Mouse (Mus musculus): ENCODE results near the gene Med9. TPM values are rescaled to one million over a fixed set of nuclear protein-coding genes. Genes with fewer than 3 reads are reported as not detected.

Med9 gene
- polyA plus RNA-seq, 1 experiment: 20.4 TPM

- Histone ChIP-seq H3K4me1 (ENCODE audit: control insufficient read depth, insufficient read depth, low read length) (no peaks in the 10 kb centered on the region), H3K27ac (ENCODE audit: insufficient read depth, low read depth, low read length) (peak overlapping the region; percentile 61), H3K4me3 (ENCODE audit: insufficient read depth, low read depth, low read length) (no peak overlapping the region), H3K27me3 (replicated peaks; ENCODE audit: control insufficient read depth, insufficient read depth, low read length) (no peaks in the 10 kb centered on the region), H3K36me3 (ENCODE audit: control insufficient read depth, insufficient read depth, low read length) (no peaks in the 10 kb centered on the region)
- no peak for TF ChIP-seq POLR2A (IDR thresholded peaks at IDR 0.05; ENCODE audit: low read depth, low read length)
- 83% methylated on average over 9 of the region's 9 CpGs for WGBS
- DNase-seq: peak; percentile 25
Measured at GRCm38 (mm10) chr11:59961338-59961875, 13.4 kb downstream of the Med9 start.

- H3K27ac ChIP-seq (ENCODE audit: insufficient read depth, low read depth, low read length): no peak overlapping the region
- H3K4me1 ChIP-seq (ENCODE audit: control insufficient read depth, insufficient read depth, low read length): no peaks in the 10 kb centered on the region
- H3K27me3 ChIP-seq (replicated peaks; ENCODE audit: control insufficient read depth, insufficient read depth, low read length): no peaks in the 10 kb centered on the region
- no peak for DNase-seq
- TF ChIP-seq CTCF (conservative IDR thresholded peaks at IDR 0.05; ENCODE audit: insufficient read depth, insufficient read length, low read depth, low read length) (no peak), POLR2A (IDR thresholded peaks at IDR 0.05; ENCODE audit: low read depth, low read length) (no peak)
- H3K4me3 ChIP-seq (ENCODE audit: insufficient read depth, low read depth, low read length): no peak overlapping the region
- WGBS: 88% methylated on average over 3 of the region's 3 CpGs
- no peaks in the 10 kb centered on the region for H3K36me3 ChIP-seq (ENCODE audit: control insufficient read depth, insufficient read depth, low read length)
Measured at GRCm38 (mm10) chr11:59962590-59962989, 14.6 kb downstream of the Med9 start.

- H3K4me1 ChIP-seq (ENCODE audit: control insufficient read depth, insufficient read depth, low read length): no peaks in the 10 kb centered on the region
- DNase-seq: peak; percentile 18
- 14% methylated on average over 34 of the region's 34 CpGs for WGBS
- H3K36me3 ChIP-seq (ENCODE audit: control insufficient read depth, insufficient read depth, low read length): no peaks in the 10 kb centered on the region
- no peak for TF ChIP-seq CTCF (conservative IDR thresholded peaks at IDR 0.05; ENCODE audit: insufficient read depth, insufficient read length, low read depth, low read length)
- no peak for TF ChIP-seq POLR2A (IDR thresholded peaks at IDR 0.05; ENCODE audit: low read depth, low read length)
- no peaks in the 10 kb centered on the region for H3K27me3 ChIP-seq (replicated peaks; ENCODE audit: control insufficient read depth, insufficient read depth, low read length)
- no peak overlapping the region for H3K27ac ChIP-seq (ENCODE audit: insufficient read depth, low read depth, low read length)
- H3K4me3 ChIP-seq (ENCODE audit: insufficient read depth, low read depth, low read length): peak overlapping the region; percentile 56
Measured at GRCm38 (mm10) chr11:59963364-59964162, 15.6 kb downstream of the Med9 start.

- H3K27me3 ChIP-seq (replicated peaks; ENCODE audit: control insufficient read depth, insufficient read depth, low read length): no peaks in the 10 kb centered on the region
- TF ChIP-seq POLR2A (IDR thresholded peaks at IDR 0.05; ENCODE audit: low read depth, low read length) (no peak), CTCF (conservative IDR thresholded peaks at IDR 0.05; ENCODE audit: insufficient read depth, insufficient read length, low read depth, low read length) (no peak)
- H3K27ac ChIP-seq (ENCODE audit: insufficient read depth, low read depth, low read length): no peak overlapping the region
- no peaks in the 10 kb centered on the region for H3K36me3 ChIP-seq (ENCODE audit: control insufficient read depth, insufficient read depth, low read length)
- no peaks in the 10 kb centered on the region for H3K4me1 ChIP-seq (ENCODE audit: control insufficient read depth, insufficient read depth, low read length)
- peak overlapping the region; percentile 56 for H3K4me3 ChIP-seq (ENCODE audit: insufficient read depth, low read depth, low read length)
- peak; percentile 28 for DNase-seq
- WGBS: 1% methylated on average over 33 of the region's 33 CpGs
Measured at GRCm38 (mm10) chr11:59964163-59964758, 16.3 kb downstream of the Med9 start.

- peak; percentile 84 for TF ChIP-seq POLR2A (IDR thresholded peaks at IDR 0.05; ENCODE audit: low read depth, low read length)
- no peak for TF ChIP-seq CTCF (conservative IDR thresholded peaks at IDR 0.05; ENCODE audit: insufficient read depth, insufficient read length, low read depth, low read length)
- WGBS: under 1% methylated on average over 28 of the region's 28 CpGs
- Histone ChIP-seq H3K4me1 (ENCODE audit: control insufficient read depth, insufficient read depth, low read length) (no peaks in the 10 kb centered on the region), H3K36me3 (ENCODE audit: control insufficient read depth, insufficient read depth, low read length) (no peaks in the 10 kb centered on the region), H3K27me3 (replicated peaks; ENCODE audit: control insufficient read depth, insufficient read depth, low read length) (no peaks in the 10 kb centered on the region), H3K27ac (ENCODE audit: insufficient read depth, low read depth, low read length) (peak within 1 kb of the TSS; percentile 69), H3K4me3 (ENCODE audit: insufficient read depth, low read depth, low read length) (peak within 1 kb of the TSS; percentile 56)
- DNase-seq: peak; percentile 93
Measured at GRCm38 (mm10) chr11:59964818-59965217, 16.8 kb downstream of the Med9 start, which contains the start of gene Rasd1. Rasd1 (minus strand) TSS chr11:59964944.

- no peaks in the 10 kb centered on the region for H3K4me1 ChIP-seq (ENCODE audit: control insufficient read depth, insufficient read depth, low read length)
- DNase-seq: peak; percentile 87
- H3K27ac ChIP-seq (ENCODE audit: insufficient read depth, low read depth, low read length): peak overlapping the region; percentile 69
- no peaks in the 10 kb centered on the region for H3K36me3 ChIP-seq (ENCODE audit: control insufficient read depth, insufficient read depth, low read length)
- TF ChIP-seq CTCF (conservative IDR thresholded peaks at IDR 0.05; ENCODE audit: insufficient read depth, insufficient read length, low read depth, low read length) (peak; percentile 83), POLR2A (IDR thresholded peaks at IDR 0.05; ENCODE audit: low read depth, low read length) (no peak)
- H3K4me3 ChIP-seq (ENCODE audit: insufficient read depth, low read depth, low read length): peak overlapping the region; percentile 56
- WGBS: 13% methylated on average over 25 of the region's 25 CpGs
- H3K27me3 ChIP-seq (replicated peaks; ENCODE audit: control insufficient read depth, insufficient read depth, low read length): no peaks in the 10 kb centered on the region
Measured at GRCm38 (mm10) chr11:59965227-59966101, 17.5 kb downstream of the Med9 start.

Measured in kidney, adult 2 months (tissue).